Mouse (Mus musculus) limb, embryonic 10.5 days (tissue): ENCODE results near the gene Tnfaip6. TPM values are rescaled to one million over a fixed set of nuclear protein-coding genes. Genes with fewer than 3 reads are reported as not detected.
A peak's percentile ranks its signal among the peaks of the same experiment; 100 is the strongest.

Experiments used
- DNase-seq: peaks from one replicate; pipeline ENCODE4 v3.0.0-alpha.2; 2017; ENCODE audit warnings: low spot score
- H3K27ac ChIP-seq: fragments of 300-500 bp; sonication (generic); 2 replicates; pipeline ENCODE4 v1.5.1; 2016; ENCODE audit warnings: mild to moderate bottlenecking
- H3K27me3 ChIP-seq: fragments of 300-500 bp; sonication (generic); 2 replicates; pipeline ENCODE4 v1.6.1; 2016; ENCODE audit warnings: low read depth, mild to moderate bottlenecking; ENCODE audit not compliant: poor library complexity, severe bottlenecking
- H3K36me3 ChIP-seq: fragments of 300-500 bp; sonication (generic); 2 replicates; pipeline ENCODE4 v1.6.1; 2016; ENCODE audit warnings: mild to moderate bottlenecking, moderate library complexity
- H3K4me1 ChIP-seq: fragments of 300-500 bp; sonication (generic); 2 replicates; pipeline ENCODE4 v1.6.1; 2016
- H3K4me3 ChIP-seq: fragments of 300-500 bp; sonication (generic); 2 replicates; pipeline ENCODE4 v1.5.1; 2016; ENCODE audit warnings: mild to moderate bottlenecking, moderate library complexity
- H3K9me3 ChIP-seq: fragments of 300-500 bp; sonication (generic); replicated peaks from 2 replicates; pipeline ENCODE4 v1.6.1; 2016; ENCODE audit warnings: mild to moderate bottlenecking
- WGBS: fragments of 180-500 bp; shearing (Covaris S2); methylation state at CpG from one replicate; pipeline ENCODE4 v1.1.7; 2016; 5-methylcytosine and 5-hydroxymethylcytosine counted together
- polyA plus RNA-seq: library from polyadenylated mRNA; unstranded; fragments of >200 nt; fragmentation: Nextera tagmentation; extraction: Ambion mirVana; gene quantifications from 2 replicates; pipeline ENCODE4 v1.2.1, GENCODE M21; 2016

Gene Tnfaip6
- polyA plus RNA-seq, 1 experiment from 2014 or later = 58.5 TPM

DNA sequence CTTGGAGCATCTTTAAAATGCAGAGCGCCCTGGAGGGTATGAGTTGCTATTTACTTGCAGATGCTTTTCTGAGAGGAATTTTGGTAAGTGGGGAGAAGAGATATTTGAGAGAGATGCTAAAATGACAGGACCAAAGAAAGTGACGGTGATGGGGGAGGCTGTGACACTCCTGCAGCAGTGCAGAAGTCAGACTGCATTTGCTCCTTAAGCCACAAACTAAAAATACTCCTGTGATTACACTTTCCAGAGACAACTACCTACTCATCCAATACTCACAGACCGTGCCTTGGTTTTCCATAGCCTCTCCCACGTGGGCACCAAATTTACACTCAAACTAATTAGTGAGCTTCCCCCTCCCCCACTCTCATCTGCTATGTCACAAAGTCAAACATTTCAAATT, 2.7 kb upstream of the Tnfaip6 start:
- H3K36me3 ChIP-seq = no peaks in the 10 kb centered on the region
- no peak overlapping the region for H3K4me3 ChIP-seq
- 78% methylated on average over 4 of the region's 4 CpGs for WGBS
- H3K27ac ChIP-seq = no peak overlapping the region
- peaks cover 19% of the 10 kb centered on the region for H3K4me1 ChIP-seq
- no peak for DNase-seq
- no peaks in the 10 kb centered on the region for H3K9me3 ChIP-seq
- no peaks in the 10 kb centered on the region for H3K27me3 ChIP-seq

DNA sequence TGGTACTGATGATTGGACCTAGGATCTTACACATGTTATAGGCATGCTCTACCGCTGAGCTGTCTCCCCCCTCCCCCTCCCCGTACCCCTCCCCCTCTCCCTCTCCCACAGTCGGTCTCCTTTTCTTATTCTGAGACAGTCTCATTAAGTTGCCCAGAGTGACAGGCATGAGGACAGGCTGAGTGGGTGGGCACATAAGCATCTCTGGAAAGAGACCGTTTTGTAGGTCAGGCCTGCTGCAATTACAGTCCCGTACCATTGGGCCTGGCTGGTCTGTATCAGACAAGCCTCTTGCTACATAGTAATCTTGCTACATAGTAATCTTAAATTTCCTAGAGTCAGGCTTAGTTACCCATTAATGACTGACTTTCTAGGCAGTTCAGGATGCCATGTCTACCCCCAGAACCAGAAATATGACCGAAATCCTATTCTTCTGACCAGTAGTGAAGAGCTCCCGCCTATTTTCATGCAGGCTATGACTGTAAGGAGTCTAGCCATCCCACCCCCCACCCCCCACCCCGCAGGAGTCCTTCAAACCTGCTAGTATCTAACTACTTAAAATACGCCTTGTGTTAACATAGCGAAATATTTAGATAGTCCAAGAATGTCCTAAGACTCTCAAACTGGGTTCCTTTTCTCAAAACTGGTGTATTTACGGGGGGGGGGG, 747 bp upstream of the Tnfaip6 start:
- Histone ChIP-seq H3K27ac (peak overlapping the region; percentile 82), H3K36me3 (no peaks in the 10 kb centered on the region), H3K4me1 (peaks cover 27% of the 10 kb centered on the region), H3K4me3 (peak overlapping the region; percentile 58), H3K27me3 (no peaks in the 10 kb centered on the region), H3K9me3 (no peaks in the 10 kb centered on the region)
- 43% methylated on average over 11 of the region's 11 CpGs for WGBS
- DNase-seq = no peak

DNA sequence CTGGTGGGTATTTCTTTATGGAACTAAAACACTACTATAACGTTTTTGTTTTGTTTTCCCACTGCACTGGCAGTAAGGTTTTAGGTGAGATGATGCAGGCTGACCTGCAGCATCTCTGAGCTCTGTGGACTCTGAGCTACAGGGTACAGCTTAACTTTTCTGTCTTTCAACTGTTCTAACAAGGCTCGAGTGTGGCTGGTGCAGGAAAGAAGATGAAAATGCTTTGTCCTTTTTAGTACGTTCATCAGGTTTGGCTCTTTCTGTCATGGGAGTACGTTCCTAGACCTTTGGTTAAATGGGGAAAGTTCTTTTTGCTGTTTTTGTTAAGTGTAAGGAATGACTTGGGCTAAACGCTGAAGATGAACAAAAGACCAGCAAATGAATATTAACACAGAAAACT, 749 bp downstream of the Tnfaip6 start:
- Histone ChIP-seq H3K4me3 (peak overlapping the region; percentile 58), H3K27me3 (no peaks in the 10 kb centered on the region), H3K4me1 (peaks cover 30% of the 10 kb centered on the region), H3K27ac (peak overlapping the region; percentile 82), H3K9me3 (no peaks in the 10 kb centered on the region), H3K36me3 (peaks cover 13% of the 10 kb centered on the region)
- DNase-seq = peak; percentile 37
- 37% methylated on average over 5 of the region's 5 CpGs for WGBS

DNA sequence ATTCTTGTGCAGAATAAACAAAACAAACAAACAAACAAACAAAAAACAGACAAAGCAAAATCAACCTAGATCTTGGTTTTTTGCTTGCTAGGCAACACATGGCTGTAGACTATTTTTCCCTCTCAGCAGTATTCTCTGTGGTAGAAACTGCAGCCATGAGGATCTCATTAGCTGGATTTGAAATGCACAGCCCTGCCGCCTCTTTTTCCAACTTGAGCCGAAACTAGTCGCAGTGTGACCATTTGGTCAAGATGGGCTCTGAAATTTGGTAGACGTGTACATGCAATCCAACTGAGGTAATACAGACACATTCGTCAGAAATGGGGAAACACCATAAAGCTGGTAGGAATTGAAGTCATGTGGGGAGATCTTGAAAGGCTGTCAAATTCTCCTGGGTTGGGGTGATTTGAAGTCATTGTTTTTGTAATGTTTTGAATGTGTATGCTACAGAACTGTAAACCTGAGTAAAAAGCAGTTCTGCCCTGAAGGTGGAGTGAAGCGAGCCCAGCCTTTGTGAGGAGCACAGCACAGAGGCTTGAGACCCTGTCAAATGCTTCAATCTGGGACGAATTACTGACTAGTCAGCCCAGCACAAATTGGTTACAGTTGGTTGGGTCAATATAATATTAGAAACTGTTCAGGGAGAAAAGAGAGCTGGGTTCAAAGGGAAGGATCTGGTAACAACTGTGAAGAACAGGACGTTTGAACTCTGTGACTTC, 1.4 kb downstream of the Tnfaip6 start:
- WGBS = 9% methylated on average over 8 of the region's 8 CpGs
- peaks cover 30% of the 10 kb centered on the region for H3K4me1 ChIP-seq
- H3K36me3 ChIP-seq = peaks cover 20% of the 10 kb centered on the region
- H3K9me3 ChIP-seq = no peaks in the 10 kb centered on the region
- peak; percentile 68 for DNase-seq
- peak overlapping the region; percentile 82 for H3K27ac ChIP-seq
- no peaks in the 10 kb centered on the region for H3K27me3 ChIP-seq
- H3K4me3 ChIP-seq = peak overlapping the region; percentile 58

DNA sequence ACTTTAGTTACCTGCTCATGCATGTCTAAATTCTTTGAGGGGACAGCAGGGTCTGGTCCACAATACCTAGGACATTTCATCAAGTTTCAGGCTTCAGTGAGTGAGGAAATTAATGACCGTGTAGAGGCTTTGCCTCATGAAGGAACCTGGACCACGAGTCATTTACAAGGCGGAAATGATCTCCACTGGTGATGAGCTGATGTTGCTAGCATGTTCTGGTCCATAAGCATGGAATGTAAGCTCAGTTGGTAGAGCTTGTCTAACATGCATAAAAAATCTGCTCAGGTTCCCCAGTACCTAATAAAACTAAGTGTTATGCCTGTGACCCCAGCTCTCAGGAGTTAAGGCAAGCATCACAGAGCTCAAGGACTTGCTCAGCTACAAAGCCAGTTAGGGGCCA, 4.3 kb downstream of the Tnfaip6 start:
- 84% methylated on average over 3 of the region's 3 CpGs for WGBS
- no peaks in the 10 kb centered on the region for H3K27me3 ChIP-seq

DNA sequence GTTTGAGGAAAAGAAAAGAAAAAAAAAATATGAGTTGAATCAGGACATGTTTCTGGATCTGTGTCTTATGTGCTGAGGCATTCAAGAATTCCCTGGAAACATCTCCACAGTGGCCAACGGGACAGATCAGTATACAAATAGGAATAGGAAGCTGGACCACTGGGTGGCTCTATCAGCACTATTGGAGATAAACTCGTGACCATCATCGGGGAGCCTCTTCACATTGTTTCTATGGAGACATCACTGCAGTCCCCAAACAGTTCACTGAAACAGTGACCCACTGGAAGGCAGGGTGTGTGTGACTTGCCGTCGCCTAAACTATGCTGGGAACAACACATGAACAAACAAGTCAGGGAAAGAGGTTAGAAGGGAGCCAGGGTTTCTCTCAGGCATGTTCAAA, 4.9 kb downstream of the Tnfaip6 start:
- peaks cover 20% of the 10 kb centered on the region; the same call in 1 of the 2 replicates for H3K4me1 ChIP-seq
- H3K27ac ChIP-seq = no peak overlapping the region
- H3K27me3 ChIP-seq = no peaks in the 10 kb centered on the region
- 86% methylated on average over 5 of the region's 5 CpGs for WGBS
- H3K4me3 ChIP-seq = no peak overlapping the region
- peaks cover 54% of the 10 kb centered on the region for H3K36me3 ChIP-seq
- no peak for DNase-seq
- H3K9me3 ChIP-seq = no peaks in the 10 kb centered on the region

More for the DNA sequence above, 4.3 kb downstream of the Tnfaip6 start:
- H3K4me3 ChIP-seq = no peak overlapping the region
- H3K36me3 ChIP-seq = peaks cover 48% of the 10 kb centered on the region
- H3K9me3 ChIP-seq = no peaks in the 10 kb centered on the region
- DNase-seq = no peak
- H3K4me1 ChIP-seq = peaks cover 24% of the 10 kb centered on the region
- no peak overlapping the region for H3K27ac ChIP-seq

DNA sequence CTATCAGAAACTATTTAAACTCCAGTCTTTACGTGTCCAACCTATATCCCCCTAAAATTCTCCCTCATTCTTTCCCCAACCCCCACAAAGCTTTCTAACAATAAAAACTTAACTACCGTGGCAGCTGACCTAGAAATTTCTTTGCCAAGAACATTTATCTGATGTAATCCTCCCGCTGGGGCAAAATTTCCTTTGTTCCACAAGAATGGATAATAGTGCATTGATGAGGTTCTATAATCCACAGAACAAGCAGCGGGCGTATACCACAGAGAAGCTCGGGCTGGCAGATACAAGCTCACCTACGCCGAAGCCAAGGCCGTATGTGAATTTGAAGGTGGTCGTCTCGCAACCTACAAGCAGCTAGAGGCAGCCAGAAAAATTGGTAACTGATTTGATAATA, 5.7 kb downstream of the Tnfaip6 start:
- DNase-seq = no peak
- Histone ChIP-seq H3K4me1 (peaks cover 20% of the 10 kb centered on the region; the same call in 1 of the 2 replicates), H3K36me3 (peaks cover 62% of the 10 kb centered on the region), H3K27me3 (no peaks in the 10 kb centered on the region), H3K9me3 (no peaks in the 10 kb centered on the region), H3K27ac (no peak overlapping the region), H3K4me3 (no peak overlapping the region)
- WGBS = 97% methylated on average over 11 of the region's 11 CpGs

DNA sequence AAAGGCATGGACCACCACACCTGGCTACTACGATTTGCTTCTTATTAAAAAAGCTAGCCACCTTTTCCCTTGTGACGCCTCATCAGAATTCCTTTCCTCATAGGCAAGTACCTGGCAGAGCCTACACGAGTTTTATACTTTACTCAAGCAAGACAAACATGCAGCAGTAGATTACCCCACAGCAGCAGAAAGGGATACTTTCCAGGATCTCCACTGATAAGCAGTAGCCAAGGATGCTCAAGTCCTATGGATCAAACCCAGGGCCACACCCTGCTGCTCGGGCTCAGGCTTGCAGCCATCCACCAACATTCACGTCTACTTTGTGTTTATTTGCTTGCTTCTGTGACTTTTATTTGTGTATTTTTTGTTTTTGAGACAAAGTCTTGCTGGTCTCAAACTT, 8.2 kb downstream of the Tnfaip6 start:
- no peaks in the 10 kb centered on the region for H3K9me3 ChIP-seq
- H3K27ac ChIP-seq = no peak overlapping the region
- H3K27me3 ChIP-seq = no peaks in the 10 kb centered on the region
- DNase-seq = no peak
- no peak overlapping the region for H3K4me3 ChIP-seq
- peaks cover 87% of the 10 kb centered on the region for H3K36me3 ChIP-seq
- peaks cover 5% of the 10 kb centered on the region; the same call in 1 of the 2 replicates for H3K4me1 ChIP-seq
- 92% methylated on average over 5 of the region's 5 CpGs for WGBS

DNA sequence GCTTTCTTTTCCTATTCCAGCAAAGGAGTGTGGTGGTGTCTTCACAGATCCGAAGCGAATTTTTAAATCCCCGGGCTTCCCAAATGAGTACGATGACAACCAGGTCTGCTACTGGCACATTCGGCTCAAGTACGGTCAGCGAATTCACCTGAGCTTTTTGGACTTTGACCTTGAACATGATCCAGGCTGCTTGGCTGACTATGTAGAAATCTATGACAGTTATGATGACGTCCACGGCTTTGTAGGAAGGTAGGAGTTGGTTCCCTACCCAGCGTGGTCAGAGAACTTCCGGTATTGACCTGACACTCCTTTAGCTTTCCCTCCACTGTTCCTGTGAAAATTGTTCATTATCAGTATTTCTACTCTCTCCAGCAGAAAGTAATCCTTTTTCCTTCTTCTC, 13.0 kb downstream of the Tnfaip6 start:
- 95% methylated on average over 11 of the region's 11 CpGs for WGBS
- no peak for DNase-seq
- Histone ChIP-seq H3K4me1 (no peaks in the 10 kb centered on the region), H3K27me3 (no peaks in the 10 kb centered on the region), H3K27ac (no peak overlapping the region), H3K36me3 (peaks cover 97% of the 10 kb centered on the region), H3K4me3 (no peak overlapping the region), H3K9me3 (no peaks in the 10 kb centered on the region)

DNA sequence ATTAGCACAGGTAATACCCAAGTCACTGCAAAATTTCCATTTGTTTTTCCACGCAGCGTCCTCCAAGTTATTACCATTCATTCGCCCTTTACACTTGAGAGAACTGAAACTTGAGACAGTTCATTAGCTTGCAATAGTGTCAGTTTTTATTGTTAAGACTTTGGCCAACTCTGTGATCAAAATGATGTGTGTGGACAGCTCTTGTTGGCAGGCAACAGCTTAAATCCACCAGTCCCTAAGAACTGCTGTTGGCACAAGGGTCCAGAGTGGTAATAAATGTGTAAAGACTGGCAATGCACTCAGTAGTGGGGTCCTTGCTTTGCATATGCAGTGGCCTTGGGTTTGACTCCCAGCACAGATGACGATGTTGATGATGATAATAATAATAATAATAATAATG, 14.5 kb downstream of the Tnfaip6 start:
- no peaks in the 10 kb centered on the region for H3K27me3 ChIP-seq
- no peak for DNase-seq
- H3K9me3 ChIP-seq = no peaks in the 10 kb centered on the region
- H3K4me1 ChIP-seq = no peaks in the 10 kb centered on the region
- no peak overlapping the region for H3K4me3 ChIP-seq
- H3K36me3 ChIP-seq = peaks cover 88% of the 10 kb centered on the region
- 84% methylated on average over 4 of the region's 4 CpGs for WGBS
- H3K27ac ChIP-seq = no peak overlapping the region

DNA sequence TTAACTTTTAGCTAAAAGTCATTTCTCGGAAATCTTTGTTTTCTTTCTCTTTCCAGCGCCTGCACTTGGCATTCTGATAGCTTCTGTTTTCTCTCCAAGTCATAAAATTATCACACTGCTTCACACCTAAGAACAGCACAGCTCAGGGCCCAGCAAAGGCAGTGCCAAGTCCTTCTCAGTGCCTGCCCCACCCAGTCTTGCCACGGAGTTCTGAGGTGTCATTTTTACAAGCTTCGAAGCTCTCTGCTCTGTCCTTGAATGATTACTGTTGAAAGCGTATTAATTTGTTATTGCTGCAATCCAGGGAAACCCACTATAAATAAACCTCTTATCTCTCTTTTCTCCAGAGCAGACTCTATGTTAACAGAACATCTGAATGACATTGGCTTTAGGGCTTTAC, 15.7 kb downstream of the Tnfaip6 start:
- 39% methylated on average over 5 of the region's 5 CpGs for WGBS
- no peaks in the 10 kb centered on the region for H3K9me3 ChIP-seq

DNA sequence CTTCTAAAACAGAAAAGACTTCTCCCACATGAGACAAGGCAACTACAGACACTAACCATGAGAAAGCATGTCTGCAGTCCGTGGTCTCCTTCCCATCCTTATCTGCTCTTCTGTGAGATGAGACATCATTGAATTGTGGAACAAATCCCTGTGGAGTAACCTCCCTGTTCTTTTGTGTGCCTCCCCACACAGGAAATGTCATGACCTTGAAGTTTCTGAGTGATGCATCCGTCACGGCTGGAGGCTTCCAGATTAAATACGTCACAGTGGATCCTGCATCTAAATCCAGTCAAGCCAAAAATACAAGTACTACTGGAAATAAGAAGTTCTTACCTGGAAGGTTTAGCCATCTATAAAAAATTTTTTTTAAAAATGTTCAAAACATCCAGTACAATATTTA, 17.8 kb downstream of the Tnfaip6 start:
- Histone ChIP-seq H3K27me3 (no peaks in the 10 kb centered on the region), H3K27ac (no peak overlapping the region), H3K36me3 (peaks cover 56% of the 10 kb centered on the region), H3K4me3 (no peak overlapping the region), H3K4me1 (no peaks in the 10 kb centered on the region), H3K9me3 (no peaks in the 10 kb centered on the region)
- 76% methylated on average over 4 of the region's 4 CpGs for WGBS
- no peak for DNase-seq

More for the DNA sequence above, 15.7 kb downstream of the Tnfaip6 start:
- Histone ChIP-seq H3K4me1 (no peaks in the 10 kb centered on the region), H3K4me3 (no peak overlapping the region), H3K27me3 (no peaks in the 10 kb centered on the region), H3K27ac (no peak overlapping the region), H3K36me3 (peaks cover 77% of the 10 kb centered on the region)
- DNase-seq = no peak

DNA sequence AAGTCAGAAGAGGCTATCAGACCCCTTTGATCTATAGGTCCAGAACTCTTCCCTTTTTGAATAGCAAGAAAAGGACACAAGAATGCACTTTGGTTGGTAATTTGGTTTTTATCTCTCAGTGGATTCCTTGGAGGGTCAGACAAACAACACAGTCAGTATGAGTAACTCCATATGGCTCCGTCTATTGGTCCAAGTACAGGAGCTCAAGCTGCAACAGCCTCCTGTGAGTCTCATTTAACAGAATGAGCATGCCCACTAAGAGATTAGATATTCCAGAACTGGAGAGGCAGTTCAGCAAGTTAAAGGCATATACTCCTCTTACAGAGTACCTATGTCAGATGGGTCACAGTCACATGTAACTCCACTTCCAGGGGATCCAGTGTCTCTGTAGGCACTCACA, 19.3 kb downstream of the Tnfaip6 start:
- Histone ChIP-seq H3K4me3 (no peak overlapping the region), H3K27ac (no peak overlapping the region), H3K9me3 (no peaks in the 10 kb centered on the region), H3K36me3 (peaks cover 41% of the 10 kb centered on the region), H3K4me1 (no peaks in the 10 kb centered on the region), H3K27me3 (no peaks in the 10 kb centered on the region)
- DNase-seq = no peak
- 73% methylated on average over 1 of the region's 1 CpGs for WGBS
